Mouse (Mus musculus) right cerebral cortex, postnatal 4 days (tissue): ENCODE data around the gene Ranbp1.
"Not testable (repeated sequence)": the region's sequence is repeated elsewhere in the genome, so short reads cannot be mapped to it uniquely, and the experiment has no call there.

Source experiments
- DNase-seq: peaks from one replicate; pipeline ENCODE4 v3.0.0-alpha.2; 2022

Ranbp1 gene

DNA sequence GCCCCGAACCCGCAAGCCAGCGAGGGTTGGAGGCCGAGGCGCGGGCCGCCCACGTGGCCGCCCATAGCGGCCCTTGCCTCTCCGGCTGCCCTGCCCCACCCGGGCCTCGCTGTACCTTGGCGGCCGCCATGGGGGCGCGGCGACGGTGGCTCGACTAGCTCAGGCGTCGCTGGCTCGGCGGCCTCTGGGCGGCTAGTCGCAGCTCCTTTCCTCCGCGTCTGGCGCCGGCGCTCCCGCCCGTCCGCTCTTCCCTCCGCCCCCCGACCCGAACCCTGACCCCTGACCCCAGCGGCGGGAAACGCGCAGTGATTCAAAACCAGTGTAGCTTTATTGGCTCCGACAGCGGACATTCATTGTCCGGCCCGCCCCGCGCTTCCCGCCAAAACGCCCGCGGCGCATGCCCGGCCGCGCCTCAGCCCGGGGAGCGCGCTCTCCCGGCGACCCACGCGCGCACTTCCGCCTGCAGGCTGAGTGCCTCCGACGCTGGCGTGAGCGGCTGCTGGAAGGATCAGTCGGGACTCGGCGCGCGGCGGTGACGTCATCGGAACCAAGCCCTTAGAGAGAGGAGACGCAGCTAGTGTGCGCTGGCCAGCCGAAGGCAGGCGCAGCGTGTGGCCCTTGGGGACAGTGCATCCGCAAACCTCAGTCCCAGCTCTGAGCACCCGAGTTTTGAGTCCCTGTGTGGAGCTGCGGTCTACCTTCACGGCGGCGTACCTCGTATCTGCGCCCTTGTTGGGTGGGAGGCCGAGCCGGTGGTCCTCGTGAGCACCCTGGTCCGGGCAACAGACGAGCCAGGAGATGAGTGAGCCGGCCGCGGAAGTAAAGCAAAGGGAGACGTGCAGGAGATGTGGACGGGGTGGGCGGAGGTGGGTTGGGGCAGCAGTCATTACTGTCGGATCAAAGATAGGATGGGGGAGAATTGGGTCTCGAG lies at the start of gene Ranbp1, which contains the start of gene Trmt2a:
Gene Ranbp1, minus strand, starts transcription at position 300 of the 931 bp plus-strand sequence.
Gene Trmt2a, plus strand, starts transcription at position 247 of the 931 bp plus-strand sequence.
- peak; percentile 99 for DNase-seq

DNA sequence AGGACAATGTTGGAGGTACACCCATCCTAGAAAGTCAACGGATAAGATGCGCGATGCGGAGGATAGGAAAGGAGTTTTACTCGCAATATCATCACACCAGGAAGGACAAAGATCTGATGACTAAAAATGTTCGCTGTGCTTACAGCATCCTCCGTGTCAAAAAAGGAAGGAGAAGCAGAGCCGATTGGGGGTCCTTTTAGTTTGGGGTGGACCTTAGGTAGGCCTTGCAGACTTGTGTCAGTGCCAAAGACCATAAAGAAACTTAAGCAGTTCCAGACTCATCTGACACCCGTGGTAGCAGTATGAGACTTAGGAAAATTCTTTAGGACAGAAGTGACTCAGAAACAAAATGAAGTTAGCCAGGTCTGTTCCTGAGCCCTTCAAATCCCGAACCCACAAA lies 41.1 kb upstream of the Ranbp1 start:
- DNase-seq = not testable (repeated sequence)

DNA sequence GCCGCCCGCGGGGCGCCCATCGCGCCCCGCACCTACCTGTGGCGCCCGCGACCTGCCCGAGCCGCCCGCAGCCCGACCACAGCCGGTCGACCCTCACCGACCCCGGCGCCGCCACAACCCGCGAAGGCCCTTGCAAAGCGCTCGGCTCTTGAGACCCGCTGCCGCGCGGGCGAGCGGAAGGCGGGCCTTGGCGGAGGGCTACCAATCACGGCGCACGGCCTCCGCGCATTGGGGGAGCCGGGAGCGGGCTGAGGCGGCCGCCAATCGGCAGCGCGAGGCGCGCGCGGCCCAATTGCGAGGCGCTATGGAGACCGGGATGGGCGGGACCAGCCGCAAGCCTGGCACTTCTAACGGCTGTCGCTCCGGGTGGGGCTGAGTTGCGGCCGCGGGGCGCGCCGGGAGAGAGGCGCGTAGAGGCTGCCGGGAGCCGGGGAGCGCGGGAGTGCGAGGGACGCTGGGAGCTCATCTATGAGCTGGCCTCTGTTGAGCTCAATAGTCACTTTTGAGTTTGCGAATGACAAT lies 40.6 kb upstream of the Ranbp1 start, which contains the start of gene Dgcr8:
Gene Dgcr8, minus strand, starts transcription at position 180 of the 522 bp plus-strand sequence.
- DNase-seq = peak; percentile 96

DNA sequence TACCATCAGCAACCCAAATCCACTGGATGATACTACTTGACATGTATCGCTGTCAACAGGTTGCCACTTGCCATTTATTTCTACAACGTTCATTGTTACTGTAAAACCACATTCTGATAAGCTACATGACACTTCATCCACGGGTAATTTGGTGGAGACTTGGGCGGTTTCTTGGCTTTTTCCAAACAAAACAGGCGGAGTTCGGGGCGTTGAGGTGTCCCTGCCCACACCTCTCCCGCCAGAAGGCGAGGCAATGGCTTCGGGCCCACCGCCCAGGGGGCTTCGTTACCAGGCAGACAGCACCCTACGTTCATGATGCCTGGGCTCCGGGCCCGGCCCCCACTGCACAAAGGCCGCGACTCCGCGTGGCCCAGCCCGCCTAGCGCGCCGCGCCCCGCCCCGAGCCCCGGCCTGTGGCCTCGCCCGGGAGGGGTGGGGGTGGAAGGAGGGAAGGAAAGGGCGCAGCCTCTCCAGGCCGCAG lies 40.1 kb upstream of the Ranbp1 start:
- peak; percentile 51 for DNase-seq

DNA sequence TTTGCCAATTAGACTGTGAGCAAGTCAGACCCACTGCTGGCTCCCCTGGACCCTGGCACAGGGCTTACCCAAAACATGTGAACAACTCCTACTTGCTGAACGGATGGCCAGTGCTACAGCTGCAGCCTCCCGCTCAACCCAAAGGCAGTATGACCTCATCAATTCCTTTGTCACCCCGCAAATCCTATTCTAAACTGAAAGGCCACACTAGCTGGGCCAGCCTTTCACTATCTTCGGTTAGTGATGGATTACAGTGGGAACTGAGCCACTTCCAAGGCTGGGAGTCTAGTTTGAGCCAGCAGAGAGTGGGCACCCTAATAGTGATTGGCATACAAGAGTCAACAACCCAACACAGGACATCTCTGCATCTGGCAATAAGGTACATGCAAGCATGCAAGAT lies 39.6 kb upstream of the Ranbp1 start:
- no peak for DNase-seq

DNA sequence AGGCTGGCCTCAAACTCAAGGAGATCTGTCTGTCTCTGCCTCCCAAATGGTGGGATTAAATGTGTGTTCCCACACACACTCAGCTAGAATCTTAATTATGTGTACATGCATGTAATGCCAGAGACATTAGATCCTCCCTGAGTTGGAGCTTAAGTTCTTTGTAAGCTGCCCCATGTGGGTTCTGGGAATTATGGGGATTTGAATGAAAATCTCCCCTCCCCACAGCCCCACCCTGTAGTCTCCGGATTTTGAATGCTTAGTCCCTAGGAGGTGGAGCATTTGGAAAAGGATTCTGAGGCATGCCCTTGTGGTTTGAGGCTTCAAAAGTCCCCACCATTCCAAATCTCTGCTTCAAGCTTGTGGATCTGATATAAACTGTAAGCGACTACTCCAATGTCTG lies 26.6 kb upstream of the Ranbp1 start:
- DNase-seq = no peak

DNA sequence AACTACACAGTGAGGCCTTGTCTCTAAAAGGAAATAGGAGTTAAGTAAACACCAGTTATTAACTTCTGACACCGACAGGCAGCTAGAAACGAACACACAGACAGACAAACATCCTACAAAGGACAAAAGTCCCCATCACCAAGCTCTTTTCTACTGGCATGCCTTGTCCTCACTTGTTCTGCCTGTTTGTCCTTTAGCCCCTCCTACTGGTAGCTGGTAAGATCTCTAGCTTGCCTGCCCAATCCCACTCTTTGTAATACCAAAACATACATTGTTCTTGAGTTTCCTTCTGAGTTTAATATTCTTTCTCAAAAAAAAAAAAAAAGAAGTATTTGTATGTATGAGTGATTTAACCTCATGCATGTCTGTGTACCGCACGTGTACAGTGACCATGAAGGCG lies 19.6 kb upstream of the Ranbp1 start:
- DNase-seq = no peak

DNA sequence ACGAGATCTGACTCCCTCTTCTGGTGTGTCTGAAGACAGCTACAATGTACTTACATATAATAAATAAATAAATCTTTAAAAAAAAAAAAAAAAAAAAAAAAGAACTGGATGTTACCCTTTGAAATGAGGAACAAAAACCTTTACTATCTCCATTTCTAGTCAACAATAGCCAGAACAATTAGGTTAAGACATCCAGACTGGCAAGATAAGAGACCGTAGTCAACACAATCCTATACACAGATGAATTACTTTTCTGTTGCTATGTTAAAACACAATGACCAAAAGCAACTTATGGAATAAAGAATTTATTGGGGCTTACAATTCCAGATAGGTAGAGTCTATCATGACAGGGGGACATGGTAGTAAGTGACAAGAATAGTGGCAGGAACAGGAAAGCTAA lies 16.5 kb upstream of the Ranbp1 start:
- DNase-seq = no peak

DNA sequence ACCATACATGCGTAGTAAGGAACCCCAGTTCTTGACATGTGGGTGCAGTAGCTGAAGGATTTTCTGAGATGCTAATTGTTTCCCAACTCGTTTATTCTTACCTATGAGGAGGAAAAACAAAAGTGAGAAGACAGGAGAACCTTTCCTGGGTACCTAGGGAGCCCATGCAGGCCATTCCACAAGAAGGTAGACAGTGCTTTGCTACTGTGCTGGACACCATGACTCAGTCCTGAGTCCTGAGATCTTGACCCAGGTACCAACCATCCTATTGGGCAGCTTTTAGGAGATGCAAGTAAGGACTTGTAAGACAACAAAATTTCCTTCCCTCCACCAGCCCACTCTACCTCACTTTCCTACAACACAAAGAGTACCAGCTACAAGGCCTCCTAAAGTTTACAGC lies 9.7 kb upstream of the Ranbp1 start, which contains the start of gene Gm49776:
Gene Gm49776, minus strand, starts transcription at position 101 of the 400 bp plus-strand sequence.
- DNase-seq = no peak

DNA sequence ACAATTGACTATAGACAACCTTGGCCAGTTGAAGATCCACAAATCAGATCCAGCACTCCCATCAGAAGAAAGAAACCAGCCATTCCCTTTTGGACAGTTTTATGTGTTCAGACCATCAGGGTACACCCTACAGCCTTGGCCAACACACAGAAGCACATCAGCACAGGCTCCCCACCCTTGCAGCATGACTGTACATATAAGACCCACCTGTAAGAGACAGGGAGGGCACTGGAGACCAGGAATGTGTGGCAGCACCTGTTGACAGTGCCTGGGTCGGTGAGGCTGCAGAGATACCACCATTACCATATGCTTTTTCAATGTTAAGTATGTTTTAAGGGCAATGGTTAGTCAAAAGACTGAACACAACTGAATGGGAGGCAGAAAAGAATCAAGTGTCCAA lies 5.3 kb upstream of the Ranbp1 start:
- DNase-seq = no peak

DNA sequence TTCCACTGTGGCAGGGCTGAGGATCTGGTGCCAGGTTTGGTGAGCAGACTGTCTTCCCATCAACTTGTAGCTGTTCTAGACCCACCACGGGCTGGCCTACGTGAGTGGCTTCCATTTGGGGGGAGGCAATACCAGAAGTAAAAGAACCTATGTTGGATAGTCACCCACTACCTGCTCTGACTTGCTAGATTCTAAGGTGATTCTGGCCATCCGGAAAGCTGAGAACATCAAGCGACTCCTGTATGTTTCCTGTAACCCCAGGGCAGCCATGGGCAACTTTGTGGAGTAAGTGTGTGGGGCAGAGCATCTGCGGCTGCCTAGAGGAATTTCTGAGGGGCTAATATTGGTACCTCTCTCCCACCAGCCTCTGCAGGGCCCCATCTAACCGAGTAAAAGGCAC lies 4.2 kb upstream of the Ranbp1 start:
- DNase-seq = no peak

DNA sequence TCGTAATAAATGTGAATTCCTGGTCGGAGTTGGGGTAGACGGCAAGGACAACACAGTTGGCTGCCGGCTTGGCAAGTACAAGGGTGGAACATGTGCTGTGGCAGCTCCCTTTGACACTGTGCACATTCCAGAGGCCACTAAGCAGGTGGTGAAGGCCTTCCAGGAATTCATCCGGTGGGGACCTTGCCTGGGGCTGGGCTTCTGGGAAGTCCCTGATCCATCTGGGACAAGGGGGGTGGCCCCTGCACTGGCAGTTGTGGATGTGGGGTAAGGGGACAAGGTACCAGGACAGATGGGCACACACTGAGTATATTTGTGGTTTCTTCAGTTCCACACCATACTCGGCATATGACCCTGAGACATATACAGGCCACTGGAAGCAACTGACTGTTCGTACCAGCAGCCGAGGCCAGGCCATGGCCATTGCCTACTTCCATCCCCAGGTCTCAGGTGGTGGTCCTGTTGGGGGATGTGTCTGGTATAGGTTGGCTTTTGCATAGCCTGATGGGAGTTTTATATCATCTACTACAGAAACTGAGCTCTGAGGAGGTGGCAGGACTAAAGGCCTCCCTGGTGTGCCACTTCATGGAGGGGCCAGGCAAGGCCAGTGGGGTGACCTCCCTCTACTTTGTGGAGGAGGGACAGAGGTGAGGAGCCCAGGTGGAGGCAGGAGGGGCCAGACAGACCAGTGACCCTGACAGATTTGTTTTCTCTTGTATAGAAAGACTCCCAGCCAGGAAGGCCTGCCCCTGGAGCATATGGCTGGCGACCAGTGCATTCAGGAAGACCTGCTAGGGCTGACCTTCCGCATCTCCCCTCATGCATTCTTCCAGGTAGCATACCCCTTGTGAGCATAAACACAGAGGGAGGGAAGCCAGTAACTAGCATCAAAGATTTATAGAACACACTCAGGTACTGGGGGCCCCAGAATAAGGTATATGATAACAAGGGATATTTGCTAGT lies 2.6 kb upstream of the Ranbp1 start:
- DNase-seq = no peak

DNA sequence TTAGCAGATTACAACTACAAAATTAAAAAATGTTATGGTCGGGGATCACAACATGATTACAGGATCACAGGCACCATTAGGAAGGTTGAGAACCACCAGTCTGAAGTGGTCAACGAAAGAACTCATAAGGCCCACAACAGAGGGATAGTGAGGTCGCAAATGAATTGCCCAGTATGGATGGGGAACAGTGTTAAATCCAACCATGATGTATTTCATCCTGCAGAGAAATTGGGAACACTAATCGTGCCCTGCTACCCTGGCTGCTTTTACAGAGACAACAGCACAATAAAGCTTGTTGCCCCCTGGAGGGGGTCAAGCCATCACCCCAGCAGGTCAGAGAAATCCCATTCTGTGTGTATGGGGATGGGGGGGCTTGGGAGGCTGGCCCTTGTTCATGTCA lies 1.7 kb upstream of the Ranbp1 start:
- no peak for DNase-seq

DNA sequence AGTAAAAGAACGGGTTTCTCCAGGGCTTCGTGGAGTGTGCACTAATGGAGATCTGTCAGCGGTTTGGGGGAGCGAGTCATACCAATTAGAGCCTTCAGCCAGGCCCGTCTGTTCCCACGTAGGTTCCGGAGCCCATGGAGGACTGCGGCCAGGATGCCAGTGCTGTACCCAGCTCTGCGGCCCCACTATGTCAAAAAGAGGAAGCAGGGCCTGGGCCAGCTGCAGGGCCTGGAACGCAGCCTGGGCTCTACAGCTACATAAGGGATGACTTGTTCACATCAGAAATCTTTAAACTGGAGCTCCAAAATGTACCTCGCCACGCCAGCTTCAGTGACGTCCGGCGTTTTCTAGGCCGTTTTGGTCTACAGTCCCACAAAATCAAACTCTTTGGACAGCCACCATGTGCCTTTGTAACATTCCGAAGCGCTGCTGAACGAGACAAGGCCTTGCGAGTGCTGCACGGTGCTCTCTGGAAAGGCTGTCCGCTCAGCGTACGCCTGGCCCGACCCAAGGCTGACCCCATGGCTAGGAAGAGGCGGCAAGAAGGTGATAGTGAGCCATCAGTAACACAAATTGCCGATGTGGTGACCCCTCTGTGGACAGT lies 934 bp upstream of the Ranbp1 start:
- DNase-seq = peak; percentile 47

DNA sequence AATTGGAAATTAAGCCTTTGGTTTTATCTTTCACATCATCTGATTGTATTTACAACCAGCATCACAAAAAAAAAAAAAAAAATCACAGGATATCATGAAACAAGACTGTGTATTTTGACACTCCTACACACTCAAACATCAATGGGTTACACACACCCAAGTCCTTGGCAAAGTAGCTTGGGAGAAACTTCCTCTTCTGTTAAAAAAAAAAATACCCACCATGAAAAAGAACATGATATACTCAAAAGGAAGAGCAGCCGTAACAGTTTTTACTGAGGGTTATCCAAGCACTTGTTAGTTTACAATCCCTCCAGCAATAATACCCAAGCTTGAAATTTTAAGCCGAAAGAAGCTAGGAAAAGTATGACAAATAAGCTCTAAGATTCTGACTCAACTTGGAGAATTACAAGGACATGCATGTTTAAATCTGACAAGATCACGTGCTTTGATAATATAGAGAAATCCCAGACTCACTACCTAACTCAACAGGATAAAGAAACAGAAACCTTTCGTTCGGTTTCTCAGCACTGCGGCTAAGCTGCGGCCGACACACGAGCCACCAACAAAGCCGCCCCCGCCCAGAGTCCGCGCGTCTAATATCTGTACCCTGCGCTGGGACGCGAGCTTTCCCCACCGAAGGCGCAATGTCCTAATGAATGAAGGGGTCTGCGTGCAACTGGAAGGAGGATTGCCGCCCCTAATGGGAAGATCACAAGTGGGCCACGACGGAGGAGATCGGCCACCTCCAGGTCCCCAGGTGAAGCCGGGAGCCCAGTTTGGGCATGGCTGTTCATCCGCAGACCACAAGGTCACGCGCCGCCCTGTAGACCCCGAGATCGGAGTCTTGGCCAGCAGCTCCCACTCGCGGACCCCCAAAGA lies 772 bp downstream of the Ranbp1 start:
- DNase-seq = no peak

DNA sequence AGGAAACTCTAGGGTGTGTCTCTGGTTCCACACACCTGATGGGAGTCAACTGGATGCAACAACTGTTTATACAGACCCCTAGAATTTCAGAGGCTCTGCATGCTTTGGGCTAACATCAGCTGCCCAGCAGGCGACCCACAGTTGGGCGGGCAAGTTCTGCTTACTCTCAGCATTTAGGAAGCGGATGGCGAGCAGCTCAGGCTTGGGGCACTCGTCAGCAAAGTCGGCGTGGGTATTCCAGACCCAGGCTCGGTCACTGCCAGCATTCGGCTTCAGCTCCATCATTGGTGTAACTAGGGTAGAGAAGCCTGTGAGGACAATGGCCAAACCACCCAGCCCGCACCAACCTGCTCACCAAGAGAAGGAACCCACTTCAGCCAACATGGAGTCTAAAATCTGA lies 7.0 kb downstream of the Ranbp1 start:
- no peak for DNase-seq

DNA sequence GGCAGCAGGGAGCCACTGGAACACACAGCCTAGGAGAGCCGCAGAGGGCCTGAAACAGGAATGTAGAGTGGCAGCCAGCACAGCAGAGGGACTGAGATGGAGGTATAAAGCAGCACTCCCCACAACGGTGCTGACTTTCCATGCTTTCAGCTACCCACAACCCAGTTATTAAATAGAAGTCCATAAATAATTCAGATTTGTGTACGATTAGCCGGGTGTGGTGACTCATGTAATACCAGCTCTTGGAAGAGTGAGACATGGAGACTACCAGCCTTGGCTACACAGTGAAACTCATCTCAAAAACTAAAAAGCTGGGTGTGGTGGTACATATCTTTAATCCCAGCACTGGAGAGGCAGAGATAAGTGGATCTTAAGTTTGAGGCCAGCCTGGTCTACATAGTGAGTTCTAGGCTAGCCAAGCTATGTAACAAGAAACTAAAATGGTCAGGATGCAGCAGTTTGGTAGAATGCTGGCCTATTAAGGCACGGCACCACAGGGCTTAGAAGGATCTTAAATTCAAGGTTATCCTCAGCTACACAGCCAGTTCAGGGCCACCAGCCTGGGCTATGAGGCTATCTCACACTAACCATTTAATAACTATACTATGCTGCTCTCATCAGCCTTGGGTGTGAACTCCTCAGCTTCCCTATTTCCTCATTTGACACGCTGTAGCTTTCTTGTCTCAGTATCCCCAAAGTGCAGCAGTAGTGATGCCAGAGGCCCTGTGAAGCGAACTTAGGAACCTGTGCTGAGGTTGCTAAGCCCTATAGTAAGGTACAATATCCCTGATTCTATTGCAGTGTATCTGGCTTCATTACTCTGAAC lies 11.6 kb downstream of the Ranbp1 start:
- no peak for DNase-seq

DNA sequence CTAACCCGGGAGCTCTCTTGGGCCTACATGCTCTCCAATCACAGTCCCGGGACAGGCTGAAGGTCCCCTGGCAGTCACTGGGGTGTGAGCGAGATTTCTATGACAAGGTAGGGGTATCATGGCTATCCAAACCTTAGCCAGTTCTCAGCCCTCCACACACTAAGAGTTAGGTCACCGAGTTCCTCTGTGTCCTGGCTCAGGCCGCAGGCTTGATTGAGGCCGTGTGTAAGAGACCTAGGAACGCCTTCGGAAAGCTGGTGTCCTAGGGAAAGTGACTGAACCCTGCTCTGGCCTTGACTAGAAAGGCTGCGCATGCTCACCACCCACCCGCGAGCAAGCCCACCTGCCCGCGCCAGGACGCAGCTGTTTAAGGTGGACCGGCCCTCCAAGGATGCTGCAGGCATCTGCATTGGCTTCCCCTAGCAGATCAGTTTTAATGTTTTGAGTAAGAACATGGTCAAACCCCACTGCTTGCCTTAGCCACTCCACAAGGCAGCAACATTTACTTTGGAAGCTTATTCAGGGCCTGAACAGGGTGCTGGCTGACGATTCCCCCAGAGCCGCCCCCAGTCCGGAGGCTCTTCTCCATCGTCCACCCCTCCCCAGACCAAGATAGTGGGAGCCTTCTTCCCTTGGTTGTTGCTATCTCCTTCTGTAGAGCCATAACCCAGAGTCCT lies 13.0 kb downstream of the Ranbp1 start:
- peak; percentile 66 for DNase-seq

DNA sequence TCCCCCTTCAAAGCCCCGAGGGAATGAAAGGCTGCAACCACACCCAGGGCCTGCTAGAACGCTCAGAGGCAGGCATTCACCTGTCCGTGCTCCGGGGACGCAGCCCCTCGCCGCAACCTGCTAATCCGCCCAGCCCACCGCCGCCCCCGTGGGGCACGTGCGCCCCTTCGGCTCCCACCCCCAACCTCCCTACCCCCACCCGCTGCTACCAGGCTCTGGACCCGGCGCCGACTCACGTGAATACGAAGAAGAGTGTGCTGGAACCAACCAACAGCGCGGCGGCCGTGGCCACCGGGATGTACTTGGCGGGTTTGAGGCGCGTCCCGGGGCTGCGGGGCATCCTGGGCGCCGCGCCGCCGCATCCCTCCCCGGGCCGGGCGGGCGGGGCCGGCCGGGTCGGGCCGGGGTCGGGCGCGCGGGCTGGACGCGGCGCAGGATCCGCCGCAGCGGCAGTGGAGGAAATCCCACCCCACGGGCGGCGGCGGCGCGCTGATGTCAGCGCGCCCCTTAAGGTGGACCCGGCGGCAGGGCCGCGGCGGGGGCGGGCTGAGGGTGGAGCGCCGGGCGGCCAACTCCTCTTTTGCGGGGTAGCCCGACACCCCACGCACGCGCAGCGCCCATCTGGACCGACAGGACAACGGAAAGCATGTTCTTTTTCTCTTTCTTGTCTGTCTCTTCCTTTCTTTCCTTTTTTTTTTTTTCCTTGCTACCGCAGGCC lies 13.7 kb downstream of the Ranbp1 start, which contains the start of gene Zdhhc8:
Gene Zdhhc8, minus strand, starts transcription at position 466 of the 718 bp plus-strand sequence.
- DNase-seq = peak; percentile 81
